Mouse (Mus musculus): ENCODE measurements around the gene Eml3.

Gene Eml3

GRCm38 (mm10) chr19:8929224-8930088, at the start of gene Eml3, which contains the start of gene Rom1:
Gene Eml3, plus strand, starts transcription at chr19:8929552.
Gene Rom1, minus strand, starts transcription at chr19:8929356.
- in situ Hi-C loops (cut with MboI, MseI) = no loop called here

- in situ Hi-C loops (cut with MboI, MseI) = no loop called here
These were observed 48.9 kb upstream of the Eml3 start, which contains the start of gene Uqcc3 for GRCm38 (mm10) chr19:8880311-8881033. Gene Uqcc3, minus strand, starts transcription at chr19:8880923.

DNA sequence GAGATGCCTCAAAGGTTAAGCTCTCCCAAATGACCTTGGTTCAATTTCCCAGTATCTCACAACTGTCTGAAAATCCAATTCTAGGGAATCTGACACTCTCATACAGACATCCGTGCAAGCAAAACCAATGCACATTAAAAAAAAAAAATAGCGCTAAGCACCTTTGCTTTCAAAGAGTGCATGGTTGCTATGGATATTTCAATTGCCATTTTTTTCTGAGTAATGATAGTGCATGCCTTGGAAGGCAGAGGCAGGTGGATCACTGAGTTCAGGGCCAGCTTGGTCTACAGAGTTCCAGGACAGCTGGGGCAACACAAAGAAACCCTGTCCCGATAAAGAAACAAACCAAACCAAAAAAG, 48.3 kb upstream of the Eml3 start:
- in situ Hi-C loops (cut with MboI, MseI) = no loop called here

- in situ Hi-C loops (cut with MboI, MseI) = no loop called here
These were observed 45.7 kb upstream of the Eml3 start, which contains the start of the genes Lbhd1 and Gm49403 for GRCm38 (mm10) chr19:8883616-8884015. Gene Lbhd1, plus strand, starts transcription at chr19:8883732. Gene Gm49403, plus strand, starts transcription at chr19:8883930.

DNA sequence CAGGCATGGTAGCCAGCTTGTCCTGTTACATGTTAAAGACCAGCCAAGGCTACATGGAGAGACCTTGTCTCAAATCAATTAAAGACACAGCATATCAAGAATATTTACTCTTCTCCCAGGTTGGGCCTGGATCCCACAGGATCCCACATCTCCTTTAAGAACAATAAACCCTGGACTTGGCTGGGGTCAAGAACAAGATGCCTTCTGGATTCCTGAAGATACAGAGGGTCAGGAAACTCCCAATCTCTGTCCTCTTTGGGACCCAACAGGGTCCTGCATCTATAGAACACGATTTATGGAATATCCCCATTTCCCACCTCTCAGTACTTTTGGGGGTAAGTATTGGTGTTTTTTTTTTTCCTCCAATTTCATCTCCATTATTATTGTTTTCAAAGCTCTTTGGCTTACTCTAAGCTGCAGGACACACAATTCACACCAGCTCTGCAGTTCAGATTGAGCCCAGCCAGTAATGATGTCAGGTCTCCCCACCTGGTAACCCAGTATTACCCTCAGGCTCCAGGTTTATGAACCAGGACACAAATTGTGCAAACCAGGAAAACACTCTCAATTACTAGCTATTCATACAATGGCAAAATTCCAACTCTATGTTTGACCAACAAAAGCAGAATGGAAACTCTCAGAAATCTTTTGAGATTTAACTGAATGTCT, 42.3 kb upstream of the Eml3 start:
- in situ Hi-C loops (cut with MboI, MseI) = no loop called here

GRCm38 (mm10) chr19:8887585-8888463, 41.5 kb upstream of the Eml3 start:
- in situ Hi-C loops (cut with MboI, MseI) = no loop called here

- in situ Hi-C loops (cut with MboI, MseI) = no loop called here
These were observed 40.6 kb upstream of the Eml3 start, which contains the start of the genes 1810009A15Rik and Gm49416 for GRCm38 (mm10) chr19:8888511-8889385. Gene 1810009A15Rik, plus strand, starts transcription at chr19:8888853. Gene Gm49416, plus strand, starts transcription at chr19:8888926.

DNA sequence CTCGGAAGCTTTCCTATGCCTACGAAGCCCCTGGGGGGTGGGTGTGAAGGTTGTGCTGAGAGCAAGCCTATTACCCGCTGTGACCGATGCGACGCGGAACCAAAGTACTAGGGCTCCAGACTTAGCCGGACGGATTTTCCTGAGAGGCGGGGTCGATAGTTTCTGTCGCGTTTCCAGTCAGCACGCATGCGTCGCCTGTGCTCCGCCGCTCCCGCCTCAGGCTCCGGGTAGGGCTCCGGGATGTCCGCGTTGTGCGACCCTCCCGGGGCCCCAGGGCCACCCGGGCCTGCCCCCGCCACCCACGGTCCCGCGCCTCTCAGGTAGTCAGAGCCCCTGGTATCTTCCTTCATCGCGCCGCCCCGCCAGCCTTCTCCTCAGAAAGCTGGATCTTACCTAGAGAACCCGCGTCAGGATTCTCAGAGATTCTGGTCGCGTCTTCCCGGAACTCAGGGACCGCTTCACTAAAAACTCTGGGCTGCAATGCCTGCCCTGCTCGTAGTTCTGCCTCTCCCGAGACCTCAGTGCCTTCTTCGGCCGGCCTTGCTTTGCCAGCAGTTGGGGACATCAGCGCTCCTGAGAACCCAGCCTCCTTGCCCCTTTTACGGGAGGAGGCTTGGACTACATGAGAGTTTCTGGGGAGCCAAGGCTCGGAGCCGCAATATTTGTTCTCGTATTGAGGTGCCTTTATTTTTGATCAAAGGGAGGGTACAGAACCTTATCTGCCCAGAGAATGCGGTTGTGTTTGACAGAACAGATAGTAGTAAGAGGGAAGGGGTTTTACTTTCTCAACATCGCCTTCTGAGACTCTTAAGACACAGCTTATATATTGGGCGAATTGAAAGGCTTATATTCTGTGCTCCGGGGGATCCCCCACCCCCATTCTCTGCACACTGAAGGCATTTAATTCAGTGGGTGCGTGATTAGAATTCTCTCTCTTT, 36.3 kb upstream of the Eml3 start, which contains the start of gene Ints5:
TSS of gene Ints5 (plus strand) at position 177 of the 938 bp plus-strand sequence.
- in situ Hi-C loops (cut with MboI, MseI) = loop anchor here in 1 of 2 experiments (5.0 kb wide), 1 partner anchor 49 kb away; the partner anchor contains the start of gene Mta2

GRCm38 (mm10) chr19:8895397-8895960, 33.9 kb upstream of the Eml3 start:
- in situ Hi-C loops (cut with MboI, MseI) = loop anchor here (5.0 kb wide), 2 partner anchors 73 to 78 kb away; partner anchors contain the start of genes Hnrnpul2 (in 1 of the 2) and Ttc9c (in 1 of the 2)

DNA sequence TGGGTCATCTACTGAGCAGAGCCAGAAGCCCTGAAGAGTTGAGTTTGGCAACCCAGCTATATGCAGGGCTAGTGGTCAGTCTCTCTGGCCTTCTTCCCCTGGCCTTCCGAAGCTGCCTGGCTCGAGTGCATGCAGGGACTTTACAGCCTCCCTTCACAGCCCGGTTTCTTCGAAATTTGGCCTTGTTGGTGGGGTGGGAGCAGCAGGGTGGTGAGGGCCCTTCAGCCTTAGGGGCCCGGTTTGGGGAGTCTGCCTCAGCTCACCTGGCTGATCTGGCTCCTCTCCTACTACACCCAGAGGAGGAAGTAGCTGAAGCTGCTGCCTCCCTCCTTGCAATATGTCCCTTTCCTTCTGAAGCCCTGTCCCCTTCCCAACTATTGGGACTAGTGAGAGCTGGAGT, 33.1 kb upstream of the Eml3 start:
- in situ Hi-C loops (cut with MboI, MseI) = loop anchor here (5.0 kb wide), 2 partner anchors 74 to 79 kb away; partner anchors contain the start of genes Hnrnpul2 (in 1 of the 2) and Ttc9c (in 1 of the 2)

DNA sequence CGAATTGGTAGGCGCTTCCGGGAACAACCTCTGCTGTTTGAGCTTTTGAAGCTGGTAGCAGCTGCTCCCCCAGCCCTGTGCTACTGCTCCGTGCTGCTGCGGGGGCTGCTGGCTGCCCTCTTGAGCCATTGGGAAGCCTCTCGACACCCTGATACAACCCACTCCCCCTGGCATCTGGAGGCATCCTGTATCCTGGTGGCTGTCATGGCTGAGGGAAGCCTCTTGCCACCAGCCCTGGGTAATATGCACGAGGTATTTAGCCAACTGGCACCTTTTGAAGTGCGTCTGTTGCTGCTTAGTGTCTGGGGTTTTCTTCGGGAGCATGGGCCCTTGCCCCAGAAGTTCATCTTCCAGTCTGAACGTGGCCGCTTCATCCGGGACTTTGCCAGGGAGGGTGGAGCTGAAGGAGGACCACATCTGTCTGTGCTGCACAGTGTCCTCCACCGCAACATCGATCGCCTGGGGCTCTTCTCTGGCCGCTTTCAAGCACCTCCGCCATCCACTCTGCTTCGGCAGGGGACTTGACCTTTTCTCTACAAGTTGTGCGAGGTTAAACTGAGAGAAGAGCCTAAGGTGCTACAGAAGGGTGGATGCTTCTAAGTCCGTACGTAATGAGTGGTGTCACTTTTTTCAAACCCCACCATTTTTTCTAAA, 32.0 kb upstream of the Eml3 start:
- in situ Hi-C loops (cut with MboI, MseI) = loop anchor here (5.0 kb wide), 2 partner anchors 75 to 80 kb away; partner anchors contain the start of genes Hnrnpul2 (in 1 of the 2) and Ttc9c (in 1 of the 2)

- in situ Hi-C loops (cut with MboI, MseI) = loop anchor here (5.0 kb wide), 2 partner anchors 76 to 81 kb away; partner anchors contain the start of genes Hnrnpul2 (in 1 of the 2) and Ttc9c (in 1 of the 2)
These were observed 31.4 kb upstream of the Eml3 start, which contains the start of gene Ganab for GRCm38 (mm10) chr19:8897865-8898495. Gene Ganab, plus strand, starts transcription at chr19:8898071.

DNA sequence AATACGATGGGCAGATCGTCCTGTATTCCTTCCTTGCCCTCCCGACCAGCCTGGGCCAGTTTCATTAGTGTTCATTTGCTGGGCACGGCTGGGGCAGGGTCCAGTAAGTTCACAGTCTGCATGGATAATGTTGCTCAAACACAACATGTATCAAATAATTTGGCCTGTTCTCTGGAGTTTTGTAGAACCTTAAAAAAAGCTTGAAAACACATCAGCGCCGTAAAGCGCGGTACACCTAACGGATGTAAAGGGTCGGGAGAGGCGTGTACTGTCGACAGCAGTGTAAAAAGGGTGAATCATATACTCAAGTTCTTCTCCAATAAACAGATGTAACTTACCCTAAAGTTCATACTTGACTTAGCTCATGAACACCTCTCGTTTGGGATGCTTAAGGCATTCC, 30.8 kb upstream of the Eml3 start:
- in situ Hi-C loops (cut with MboI, MseI) = loop anchor here (5.0 kb wide), 2 partner anchors 76 to 81 kb away; partner anchors contain the start of genes Hnrnpul2 (in 1 of the 2) and Ttc9c (in 1 of the 2)

- in situ Hi-C loops (cut with MboI, MseI) = loop anchor here (5.0 kb wide), 2 partner anchors 77 to 82 kb away; partner anchors contain the start of genes Hnrnpul2 (in 1 of the 2) and Ttc9c (in 1 of the 2)
These were observed 30.3 kb upstream of the Eml3 start for GRCm38 (mm10) chr19:8899079-8899478.

DNA sequence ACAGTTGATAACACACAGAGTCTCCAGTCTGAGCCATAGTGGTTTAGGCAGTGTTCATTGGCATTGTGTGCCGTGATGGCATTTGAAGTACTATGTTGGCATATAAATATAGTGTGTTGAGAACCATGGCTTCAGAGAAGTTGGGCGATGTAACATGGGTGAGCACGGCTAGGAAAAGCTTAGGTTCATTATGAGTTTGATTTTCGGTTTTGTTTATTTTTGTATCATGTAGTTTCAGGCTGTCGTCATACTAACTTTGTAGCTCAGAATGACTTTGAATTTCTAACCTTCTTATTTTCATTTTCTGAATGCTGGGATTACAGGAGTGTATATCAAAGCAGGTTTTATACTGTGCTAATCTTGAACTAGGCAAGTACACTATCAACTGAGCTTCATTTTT, 25.9 kb upstream of the Eml3 start:
- in situ Hi-C loops (cut with MboI, MseI) = loop anchor here (25.0 kb wide), 2 partner anchors 1891 to 1916 kb away; partner anchors contain the start of genes Dnajc4 (in 1 of the 2), Fermt3 (in 1 of the 2), Fkbp2 (in 1 of the 2) and Nudt22 (in 1 of the 2)

DNA sequence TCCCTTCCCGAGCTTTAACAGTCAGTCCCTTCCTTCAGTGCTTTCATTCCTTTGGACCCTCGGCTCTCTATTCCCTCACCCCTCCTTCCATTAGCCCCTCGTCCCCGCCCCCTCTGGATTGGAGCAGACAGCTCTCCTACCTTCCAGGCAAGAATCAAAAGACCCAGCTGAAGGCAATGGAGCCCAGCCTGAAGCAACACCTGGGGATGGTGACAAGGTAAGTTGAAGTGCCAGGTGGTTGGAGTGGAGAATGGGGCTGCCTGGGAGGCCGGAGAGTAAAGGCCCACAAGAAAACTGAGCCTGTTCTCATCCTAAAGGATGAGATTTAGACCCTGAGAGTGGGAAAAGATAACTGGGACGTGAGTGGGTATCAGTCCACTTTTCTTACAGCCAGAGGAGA, 20.8 kb upstream of the Eml3 start:
- in situ Hi-C loops (cut with MboI, MseI) = loop anchor here (25.0 kb wide), 2 partner anchors 1896 to 1921 kb away; partner anchors contain the start of genes Dnajc4 (in 1 of the 2), Fermt3 (in 1 of the 2), Fkbp2 (in 1 of the 2) and Nudt22 (in 1 of the 2)
